Mouse (Mus musculus): ENCODE measurements around the gene Psen2. TPM values are rescaled to one million over a fixed set of nuclear protein-coding genes. Genes with fewer than 3 reads are reported as not detected.

Psen2 gene
- polyA plus RNA-seq, 1 experiment from 2014 or later: 13.8 TPM

GRCm38 (mm10) chr1:180268249-180269031 is 5.2 kb upstream of the Psen2 start:
- H3K36me3 ChIP-seq: no peaks in the 10 kb centered on the region
- 18% methylated on average over 12 of the region's 12 CpGs for WGBS

GRCm38 (mm10) chr1:180267151-180267550 is 3.9 kb upstream of the Psen2 start:
- Histone ChIP-seq H3K27me3 (no peaks in the 10 kb centered on the region), H3K4me2 (replicated peaks) (no peak overlapping the region), H3K36me3 (no peaks in the 10 kb centered on the region), H3K9me3 (no peaks in the 10 kb centered on the region), H3K9ac (replicated peaks) (no peak overlapping the region), H3K4me1 (no peaks in the 10 kb centered on the region), H3K4me3 (no peak overlapping the region), H3K27ac (replicated peaks) (no peak overlapping the region)
- ATAC-seq (replicated peaks): no peak
- 76% methylated on average over 10 of the region's 10 CpGs for WGBS

More at GRCm38 (mm10) chr1:180268249-180269031, 5.2 kb upstream of the Psen2 start:
- H3K9me3 ChIP-seq: no peaks in the 10 kb centered on the region
- H3K27me3 ChIP-seq: no peaks in the 10 kb centered on the region
- H3K4me2 ChIP-seq (replicated peaks): no peak overlapping the region
- H3K27ac ChIP-seq (replicated peaks): no peak overlapping the region
- no peak overlapping the region for H3K9ac ChIP-seq (replicated peaks)
- peak; percentile 88 for ATAC-seq (replicated peaks)
- H3K4me1 ChIP-seq: no peaks in the 10 kb centered on the region
- no peak overlapping the region for H3K4me3 ChIP-seq

GRCm38 (mm10) chr1:180265399-180265798 is 2.2 kb upstream of the Psen2 start:
- no peak for ATAC-seq (replicated peaks)
- H3K4me3 ChIP-seq: no peak overlapping the region
- H3K9me3 ChIP-seq: no peaks in the 10 kb centered on the region
- H3K36me3 ChIP-seq: no peaks in the 10 kb centered on the region
- H3K4me1 ChIP-seq: no peaks in the 10 kb centered on the region
- no peak overlapping the region for H3K4me2 ChIP-seq (replicated peaks)
- H3K27ac ChIP-seq (replicated peaks): no peak overlapping the region
- WGBS: 12% methylated on average over 7 of the region's 7 CpGs
- no peaks in the 10 kb centered on the region for H3K27me3 ChIP-seq
- no peak overlapping the region for H3K9ac ChIP-seq (replicated peaks)

- Histone ChIP-seq H3K9ac (replicated peaks) (no peak overlapping the region), H3K27me3 (no peaks in the 10 kb centered on the region), H3K4me1 (no peaks in the 10 kb centered on the region), H3K27ac (replicated peaks) (no peak overlapping the region), H3K36me3 (no peaks in the 10 kb centered on the region), H3K9me3 (no peaks in the 10 kb centered on the region), H3K4me2 (replicated peaks) (no peak overlapping the region), H3K4me3 (no peak overlapping the region)
- ATAC-seq (replicated peaks): no peak
- WGBS: 66% methylated on average over 10 of the region's 10 CpGs
These were observed 1.6 kb upstream of the Psen2 start for GRCm38 (mm10) chr1:180264851-180265250.

- H3K36me3 ChIP-seq: no peaks in the 10 kb centered on the region
- no peaks in the 10 kb centered on the region for H3K27me3 ChIP-seq
- H3K9me3 ChIP-seq: no peaks in the 10 kb centered on the region
- 88% methylated on average over 6 of the region's 6 CpGs for WGBS
- H3K4me1 ChIP-seq: no peaks in the 10 kb centered on the region
- H3K9ac ChIP-seq (replicated peaks): no peak overlapping the region
- H3K4me3 ChIP-seq: no peak overlapping the region
- no peak overlapping the region for H3K4me2 ChIP-seq (replicated peaks)
- H3K27ac ChIP-seq (replicated peaks): no peak overlapping the region
- ATAC-seq (replicated peaks): no peak
These were observed 1.2 kb upstream of the Psen2 start for GRCm38 (mm10) chr1:180264389-180264788.

- no peaks in the 10 kb centered on the region for H3K36me3 ChIP-seq
- H3K4me2 ChIP-seq (replicated peaks): no peak overlapping the region
- no peak overlapping the region for H3K9ac ChIP-seq (replicated peaks)
- no peak overlapping the region for H3K27ac ChIP-seq (replicated peaks)
- no peaks in the 10 kb centered on the region for H3K9me3 ChIP-seq
- WGBS: 85% methylated on average over 8 of the region's 8 CpGs
- H3K4me3 ChIP-seq: no peak overlapping the region
- no peak for ATAC-seq (replicated peaks)
- no peaks in the 10 kb centered on the region for H3K27me3 ChIP-seq
- H3K4me1 ChIP-seq: peaks cover under 1% of the 10 kb centered on the region; the same call in 1 of the 2 replicates
These were observed 1.2 kb downstream of the Psen2 start for GRCm38 (mm10) chr1:180261857-180262570.

GRCm38 (mm10) chr1:180261415-180261814 is 1.8 kb downstream of the Psen2 start:
- ATAC-seq (replicated peaks): no peak
- whole genome bisulfite sequencing: 82% methylated on average over 3 of the region's 3 CpGs
- H3K27me3 ChIP-seq: no peaks in the 10 kb centered on the region
- no peak overlapping the region for H3K27ac ChIP-seq (replicated peaks)
- peaks cover 3% of the 10 kb centered on the region; the same call in 1 of the 2 replicates for H3K4me1 ChIP-seq
- H3K36me3 ChIP-seq: no peaks in the 10 kb centered on the region
- no peak overlapping the region for H3K4me3 ChIP-seq
- no peaks in the 10 kb centered on the region for H3K9me3 ChIP-seq
- H3K9ac ChIP-seq (replicated peaks): no peak overlapping the region
- H3K4me2 ChIP-seq (replicated peaks): no peak overlapping the region

GRCm38 (mm10) chr1:180260886-180261285 is 2.4 kb downstream of the Psen2 start:
- Histone ChIP-seq H3K27me3 (no peaks in the 10 kb centered on the region), H3K9me3 (no peaks in the 10 kb centered on the region), H3K4me2 (replicated peaks) (no peak overlapping the region), H3K36me3 (no peaks in the 10 kb centered on the region), H3K4me1 (peaks cover 3% of the 10 kb centered on the region; the same call in 1 of the 2 replicates), H3K9ac (replicated peaks) (no peak overlapping the region), H3K4me3 (no peak overlapping the region), H3K27ac (replicated peaks) (no peak overlapping the region)
- no peak for ATAC-seq (replicated peaks)
- 85% methylated on average over 2 of the region's 2 CpGs for WGBS

- Histone ChIP-seq H3K9me3 (no peaks in the 10 kb centered on the region), H3K4me1 (peaks cover 13% of the 10 kb centered on the region), H3K27me3 (no peaks in the 10 kb centered on the region), H3K27ac (replicated peaks) (no peak overlapping the region), H3K4me2 (replicated peaks) (no peak overlapping the region), H3K4me3 (no peak overlapping the region), H3K36me3 (no peaks in the 10 kb centered on the region), H3K9ac (replicated peaks) (no peak overlapping the region)
- WGBS: 88% methylated on average over 2 of the region's 2 CpGs
- ATAC-seq (replicated peaks): no peak
These were observed 3.5 kb downstream of the Psen2 start for GRCm38 (mm10) chr1:180259753-180260152.

- ATAC-seq (replicated peaks): no peak
- Histone ChIP-seq H3K9me3 (no peaks in the 10 kb centered on the region), H3K9ac (replicated peaks) (no peak overlapping the region), H3K4me1 (peaks cover 13% of the 10 kb centered on the region), H3K4me3 (no peak overlapping the region), H3K27me3 (no peaks in the 10 kb centered on the region), H3K36me3 (no peaks in the 10 kb centered on the region), H3K4me2 (replicated peaks) (no peak overlapping the region), H3K27ac (replicated peaks) (no peak overlapping the region)
- 93% methylated on average over 6 of the region's 6 CpGs for WGBS
These were observed 5.8 kb downstream of the Psen2 start for GRCm38 (mm10) chr1:180257446-180257845.

- WGBS: 62% methylated on average over 4 of the region's 4 CpGs
- H3K4me1 ChIP-seq: peaks cover 13% of the 10 kb centered on the region
- H3K9me3 ChIP-seq: no peaks in the 10 kb centered on the region
- no peak overlapping the region for H3K27ac ChIP-seq (replicated peaks)
- H3K9ac ChIP-seq (replicated peaks): peak overlapping the region; percentile 93
- no peak for ATAC-seq (replicated peaks)
- no peaks in the 10 kb centered on the region for H3K27me3 ChIP-seq
- H3K4me2 ChIP-seq (replicated peaks): peak overlapping the region; percentile 96
- no peaks in the 10 kb centered on the region for H3K36me3 ChIP-seq
- peak overlapping the region; percentile 94 for H3K4me3 ChIP-seq
These were observed 6.4 kb downstream of the Psen2 start for GRCm38 (mm10) chr1:180256866-180257265.

GRCm38 (mm10) chr1:180256138-180256674 is 7.0 kb downstream of the Psen2 start:
- H3K4me2 ChIP-seq (replicated peaks): peak overlapping the region; percentile 96
- peak; percentile 93 for ATAC-seq (replicated peaks)

More at GRCm38 (mm10) chr1:180256138-180256674, 7.0 kb downstream of the Psen2 start:
- no peaks in the 10 kb centered on the region for H3K9me3 ChIP-seq
- under 1% methylated on average over 33 of the region's 39 CpGs for WGBS
- H3K9ac ChIP-seq (replicated peaks): peak overlapping the region; percentile 93
- peak overlapping the region; percentile 94 for H3K4me3 ChIP-seq
- no peaks in the 10 kb centered on the region for H3K36me3 ChIP-seq
- peaks cover 13% of the 10 kb centered on the region for H3K4me1 ChIP-seq
- no peaks in the 10 kb centered on the region for H3K27me3 ChIP-seq
- peak overlapping the region; percentile 79 for H3K27ac ChIP-seq (replicated peaks)
